Comparison of ENCODE assay signal across 19 mouse cellular contexts in genomic region chr5:106420370-106420769, GRCm38 (mm10). TPM values are rescaled to one million over a fixed set of nuclear protein-coding genes. Genes with fewer than 3 reads are reported as not detected.
DNase-seq lines count a peak whose midpoint lies in the region; ATAC-seq lines count a peak whose summit lies in the region.
"Had no signal": no experiment of that assay in that cellular context is flagged by ENCODE, and none has a peak within 500 bp of the region (broad histone marks: within the 10 kb centered on the region; RNA-seq: fewer than 3 reads in every experiment).

No protein-coding gene starts in this region.

- 67% methylated on average over 11 of the region's 11 CpGs for WGBS in forebrain, embryonic 15.5 days
- WGBS in forebrain, embryonic 11.5 days = 87% methylated on average over 11 of the region's 11 CpGs
- WGBS in midbrain, embryonic 14.5 days = 72% methylated on average over 11 of the region's 11 CpGs
- WGBS in midbrain, embryonic 11.5 days = 85% methylated on average over 11 of the region's 11 CpGs

- DNase-seq in forebrain, embryonic 11.5 days (ENCODE audit: low spot score) = no peak
- DNase-seq in midbrain, embryonic 14.5 days = peak; percentile 26
- DNase-seq in midbrain, embryonic 11.5 days (ENCODE audit: low spot score, missing footprints) = no peak
- DNase-seq in cerebellum, adult 8-10 months = peak; percentile 62
- DNase-seq in retina, postnatal 1 day = peak; percentile 55
- DNase-seq in spleen, postnatal 36 days (ENCODE audit: low spot score in 2 of 2) = no peak
- DNase-seq: gastrocnemius, postnatal 25 days; kidney, postnatal 4 days; liver; liver, postnatal 0 days; lung, postnatal 14 days; thymus, adult 18-20 months had no signal

- no peak overlapping the region for H3K4me3 ChIP-seq in forebrain, embryonic 15.5 days
- no peak overlapping the region for H3K4me3 ChIP-seq in forebrain, embryonic 11.5 days (ENCODE audit: low read depth, low read length)
- no peak overlapping the region for H3K4me3 ChIP-seq in midbrain, embryonic 14.5 days (replicated peaks; ENCODE audit: low read depth, low read length)
- no peak overlapping the region for H3K4me3 ChIP-seq in midbrain, embryonic 11.5 days (ENCODE audit: low read depth, low read length)
- H3K4me3 ChIP-seq: embryonic facial prominence, embryonic 10.5 days had no signal

- no peaks in the 10 kb centered on the region for H3K9me3 ChIP-seq in forebrain, embryonic 15.5 days
- H3K9me3 ChIP-seq in forebrain, embryonic 11.5 days (ENCODE audit: control insufficient read depth, low read length) = no peaks in the 10 kb centered on the region
- no peaks in the 10 kb centered on the region for H3K9me3 ChIP-seq in midbrain, embryonic 14.5 days (ENCODE audit: control insufficient read depth, low read length)
- no peaks in the 10 kb centered on the region for H3K9me3 ChIP-seq in midbrain, embryonic 11.5 days (ENCODE audit: control insufficient read depth, low read length)
- H3K9me3 ChIP-seq: embryonic facial prominence, embryonic 10.5 days had no signal

- 0 out of 2 replicates have a peak, but pooled peaks cover 4% of the 10 kb centered on the region for H3K27me3 ChIP-seq in forebrain, embryonic 15.5 days
- H3K27me3 ChIP-seq in forebrain, embryonic 11.5 days (ENCODE audit: control insufficient read depth, insufficient read depth, low read length) = no peaks in the 10 kb centered on the region
- H3K27me3 ChIP-seq in midbrain, embryonic 14.5 days (ENCODE audit: control insufficient read depth, insufficient read depth, low read length) = no peaks in the 10 kb centered on the region
- no peaks in the 10 kb centered on the region for H3K27me3 ChIP-seq in midbrain, embryonic 11.5 days (ENCODE audit: control insufficient read depth, insufficient read depth, low read length)

- H3K36me3 ChIP-seq in forebrain, embryonic 15.5 days = no peaks in the 10 kb centered on the region
- H3K36me3 ChIP-seq in forebrain, embryonic 11.5 days (ENCODE audit: control insufficient read depth, insufficient read depth, low read length) = no peaks in the 10 kb centered on the region
- no peaks in the 10 kb centered on the region for H3K36me3 ChIP-seq in midbrain, embryonic 14.5 days (ENCODE audit: control insufficient read depth, insufficient read depth, low read length)
- H3K36me3 ChIP-seq in midbrain, embryonic 11.5 days (ENCODE audit: control insufficient read depth, insufficient read depth, low read length) = no peaks in the 10 kb centered on the region
- H3K36me3 ChIP-seq: embryonic facial prominence, embryonic 10.5 days had no signal

- ATAC-seq in forebrain, embryonic 15.5 days (replicated peaks) = peak; percentile 58
- no peak for ATAC-seq in forebrain, embryonic 11.5 days (replicated peaks; ENCODE audit: low FRiP score)
- no peak for ATAC-seq in midbrain, embryonic 14.5 days (ENCODE audit: low FRiP score, low TSS enrichment)
- no peak for ATAC-seq in midbrain, embryonic 11.5 days (ENCODE audit: low FRiP score)
- no peak for ATAC-seq in frontal cortex, adult (ENCODE audit: low TSS enrichment)
- ATAC-seq: inflammation-experienced regulatory T-cells, adult 6 months; liver, postnatal 0 days had no signal

- H3K27ac ChIP-seq in forebrain, embryonic 15.5 days (replicated peaks) = 0 out of 2 replicates have a peak overlapping the region, but pooled peaks have one; percentile 19
- H3K27ac ChIP-seq in forebrain, embryonic 11.5 days (ENCODE audit: low read depth, low read length) = no peak overlapping the region
- no peak overlapping the region for H3K27ac ChIP-seq in midbrain, embryonic 14.5 days (replicated peaks; ENCODE audit: low read depth, low read length)
- no peak overlapping the region for H3K27ac ChIP-seq in midbrain, embryonic 11.5 days (ENCODE audit: low read depth, low read length)
- H3K27ac ChIP-seq: embryonic facial prominence, embryonic 10.5 days had no signal

- H3K4me1 ChIP-seq in forebrain, embryonic 15.5 days = peaks cover 12% of the 10 kb centered on the region; the same call in 1 of the 2 replicates
- no peaks in the 10 kb centered on the region for H3K4me1 ChIP-seq in forebrain, embryonic 11.5 days (replicated peaks; ENCODE audit: control insufficient read depth, insufficient read depth, low read length)
- H3K4me1 ChIP-seq in midbrain, embryonic 14.5 days (ENCODE audit: control insufficient read depth, insufficient read depth, low read length) = no peaks in the 10 kb centered on the region
- H3K4me1 ChIP-seq in midbrain, embryonic 11.5 days (ENCODE audit: control insufficient read depth, insufficient read depth, low read length) = no peaks in the 10 kb centered on the region

- 0 out of 2 replicates have a peak overlapping the region, but pooled peaks have one; percentile 8 for H3K4me2 ChIP-seq in forebrain, embryonic 15.5 days (replicated peaks)
- H3K4me2 ChIP-seq in forebrain, embryonic 11.5 days (ENCODE audit: low read depth, low read length, severe bottlenecking) = no peak overlapping the region
- H3K4me2 ChIP-seq in midbrain, embryonic 14.5 days (ENCODE audit: low read length) = no peak overlapping the region
- no peak overlapping the region for H3K4me2 ChIP-seq in midbrain, embryonic 11.5 days

- no peak overlapping the region for H3K9ac ChIP-seq in forebrain, embryonic 15.5 days (replicated peaks)
- no peak overlapping the region for H3K9ac ChIP-seq in forebrain, embryonic 11.5 days (ENCODE audit: low read length)
- H3K9ac ChIP-seq in midbrain, embryonic 14.5 days (replicated peaks; ENCODE audit: low read length) = no peak overlapping the region
- no peak overlapping the region for H3K9ac ChIP-seq in midbrain, embryonic 11.5 days (ENCODE audit: low read length)
- H3K9ac ChIP-seq: liver, postnatal 0 days had no signal

RNA-seq across cellular contexts. Expression of gene Barhl2, which starts 37.6 kb away (rescaled TPM):
- 1.1 and 1.3 TPM in 2 replicates for polyA plus RNA-seq in forebrain, embryonic 15.5 days (2015; fragmentation: Nextera tagmentation; extraction: Ambion mirVana)
- polyA plus RNA-seq in forebrain, embryonic 11.5 days (2014; fragmentation: Nextera tagmentation; extraction: Ambion mirVana) = 7.0 and 7.9 TPM in 2 replicates
- polyA plus RNA-seq in midbrain, embryonic 14.5 days (2014; fragmentation: Nextera tagmentation; extraction: Ambion mirVana) = 12.2 and 14.4 TPM in 2 replicates
- polyA plus RNA-seq in midbrain, embryonic 11.5 days (2014; fragmentation: Nextera tagmentation; extraction: Ambion mirVana) = 10.3 and 12.4 TPM in 2 replicates
- polyA plus RNA-seq: heart, embryonic 16.5 days; inflammation-experienced regulatory T-cells, adult 6 months; kidney, embryonic 14.5 days; liver, postnatal 0 days; small intestine, adult 2 months had no signal

Comparison
In these comparisons a context has a peak if more than half of its experiments do, and no peak if none do; other contexts are left out.
1. DNase-seq: peak in midbrain, embryonic 14.5 days (single experiment), cerebellum, adult 8-10 months (single experiment) and retina, postnatal 1 day (single experiment); none in forebrain, embryonic 11.5 days (single experiment), midbrain, embryonic 11.5 days (single experiment) and spleen, postnatal 36 days (0 of 2).